Mouse (Mus musculus) ovary, postnatal 10 days (tissue): ENCODE data around the gene Rell1.

Experiments used
- DNase-seq: peaks from one replicate; pipeline ENCODE4 v3.0.0; 2022; ENCODE audit warnings: low spot score

The Rell1 gene

GRCm38 (mm10) chr5:63968443-63969415 is at the start of gene Rell1:
Gene Rell1 (minus strand): TSS chr5:63968897.
- peak; percentile 95 for DNase-seq

DNA sequence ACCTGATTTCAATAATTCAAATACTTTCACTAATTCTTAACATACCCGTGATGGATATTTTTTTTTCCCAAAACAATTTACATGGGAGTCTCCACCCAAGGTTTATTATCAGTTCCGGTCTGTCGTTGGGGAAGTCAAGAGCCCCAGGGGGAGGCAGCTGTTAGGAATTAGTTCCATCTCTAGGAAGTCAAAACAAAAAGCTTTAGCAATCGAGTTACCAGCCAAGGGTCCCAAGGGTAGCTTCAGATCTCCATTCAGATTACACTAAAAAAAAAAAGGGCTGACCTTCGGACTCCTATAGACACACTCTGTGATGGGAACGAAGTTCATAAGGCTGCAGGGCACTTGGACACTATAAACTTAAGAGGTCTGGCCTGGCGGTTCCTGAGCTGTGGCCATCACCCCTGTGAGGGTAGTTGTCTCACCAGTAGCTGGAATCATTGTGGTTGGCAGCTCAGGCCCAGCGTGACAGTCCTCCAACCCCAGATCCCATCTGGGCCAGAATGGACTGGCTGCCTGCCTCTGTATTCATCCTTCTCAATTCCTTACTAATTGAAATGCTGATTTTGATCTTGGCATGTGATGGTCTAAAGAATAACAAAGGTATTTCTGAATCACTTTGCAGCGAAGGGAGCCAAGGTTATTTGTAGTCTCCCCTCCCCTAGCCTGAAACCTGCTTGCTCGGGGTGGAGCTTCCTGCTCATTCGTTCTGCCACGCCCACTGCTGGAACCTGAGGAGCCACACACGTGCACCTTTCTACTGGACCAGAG is 44.1 kb upstream of the Rell1 start:
- DNase-seq: no peak

GRCm38 (mm10) chr5:64006548-64006947 is 37.9 kb upstream of the Rell1 start:
- no peak for DNase-seq

DNA sequence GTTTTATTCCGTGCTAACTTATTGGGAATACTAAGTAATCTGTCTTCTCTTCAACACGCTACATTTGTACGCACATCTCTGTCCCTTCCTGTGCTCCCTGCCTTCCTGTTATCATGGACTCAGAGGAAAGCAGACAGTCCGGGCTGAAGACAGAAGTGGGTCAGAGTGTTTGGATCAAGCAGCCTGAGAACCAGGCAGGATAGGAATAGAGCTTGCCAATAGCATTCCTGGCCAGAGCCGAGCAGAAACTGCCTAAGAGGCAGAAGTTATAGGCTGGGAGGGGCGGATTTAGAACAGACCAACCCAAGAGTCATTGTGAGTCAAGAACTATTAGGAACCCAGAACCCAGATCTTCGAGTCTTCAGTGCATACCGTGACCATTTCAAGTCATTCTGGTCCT is 34.6 kb upstream of the Rell1 start:
- no peak for DNase-seq

DNA sequence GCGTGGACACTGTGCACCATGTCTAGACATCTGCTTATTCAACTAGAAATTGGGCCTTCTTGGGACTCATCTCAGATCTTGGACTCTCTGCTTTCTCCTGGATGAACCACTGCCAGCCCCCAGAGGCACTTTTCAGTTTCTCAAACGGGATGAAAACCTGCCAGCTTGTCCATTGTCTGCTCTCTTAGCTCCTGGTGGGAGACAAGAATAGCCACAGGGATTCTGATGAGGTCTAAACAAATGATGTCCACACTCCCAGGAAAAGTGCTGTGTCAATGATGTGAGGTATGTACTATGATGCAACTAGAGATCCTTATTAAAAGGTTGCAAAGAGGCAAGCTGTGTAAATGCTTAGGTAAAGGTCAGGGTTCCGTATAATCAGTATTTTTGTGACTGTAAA is 25.2 kb upstream of the Rell1 start:
- DNase-seq: no peak

- no peak for DNase-seq
Measured at GRCm38 (mm10) chr5:63990675-63991074, 22.0 kb upstream of the Rell1 start.

- no peak for DNase-seq
Measured at GRCm38 (mm10) chr5:63986337-63986736, 17.6 kb upstream of the Rell1 start.

DNA sequence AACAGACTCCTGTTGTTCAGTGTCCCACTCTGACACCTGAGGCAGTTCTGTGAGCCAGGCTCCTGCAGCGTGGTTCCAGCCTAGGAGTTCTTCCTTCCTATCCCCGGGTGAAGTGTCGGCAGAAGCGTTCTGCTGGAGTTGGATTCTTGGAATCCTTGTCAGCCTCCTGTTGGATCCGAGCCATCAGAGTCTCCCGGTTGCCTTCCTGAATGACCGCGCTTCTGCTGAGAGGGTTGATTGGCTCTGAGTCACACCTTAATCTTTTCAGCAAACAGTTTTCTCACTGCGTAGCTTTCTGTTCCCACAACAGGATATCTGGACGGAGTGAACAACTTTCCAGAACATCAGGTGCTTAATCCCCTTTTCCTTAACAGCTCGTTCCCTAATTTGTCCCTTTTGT is 13.6 kb upstream of the Rell1 start:
- no peak for DNase-seq

- DNase-seq: no peak
Measured at GRCm38 (mm10) chr5:63970991-63971390, 2.3 kb upstream of the Rell1 start.

DNA sequence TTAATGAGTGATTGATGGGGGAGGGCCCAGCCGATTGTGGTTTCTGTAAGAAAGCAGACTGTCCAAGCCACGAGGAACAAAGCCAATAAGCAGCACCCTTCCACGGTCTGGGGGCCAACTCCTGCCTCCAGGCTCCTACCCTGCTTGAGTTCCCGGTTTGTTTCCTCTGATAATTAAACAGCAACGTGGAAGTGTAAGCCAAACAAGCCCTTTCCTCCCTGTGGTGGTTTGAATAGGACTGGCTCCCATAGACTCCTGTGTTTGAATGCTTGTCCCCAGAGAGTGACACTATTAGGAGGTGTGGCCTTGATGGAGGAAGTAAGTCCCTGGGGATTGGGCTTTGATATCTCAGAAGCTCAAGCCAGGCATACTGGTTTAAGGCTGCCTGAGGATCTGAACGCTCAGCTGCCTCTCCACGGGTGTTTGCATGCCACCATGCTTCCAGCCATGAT is 1.6 kb upstream of the Rell1 start:
- DNase-seq: no peak

DNA sequence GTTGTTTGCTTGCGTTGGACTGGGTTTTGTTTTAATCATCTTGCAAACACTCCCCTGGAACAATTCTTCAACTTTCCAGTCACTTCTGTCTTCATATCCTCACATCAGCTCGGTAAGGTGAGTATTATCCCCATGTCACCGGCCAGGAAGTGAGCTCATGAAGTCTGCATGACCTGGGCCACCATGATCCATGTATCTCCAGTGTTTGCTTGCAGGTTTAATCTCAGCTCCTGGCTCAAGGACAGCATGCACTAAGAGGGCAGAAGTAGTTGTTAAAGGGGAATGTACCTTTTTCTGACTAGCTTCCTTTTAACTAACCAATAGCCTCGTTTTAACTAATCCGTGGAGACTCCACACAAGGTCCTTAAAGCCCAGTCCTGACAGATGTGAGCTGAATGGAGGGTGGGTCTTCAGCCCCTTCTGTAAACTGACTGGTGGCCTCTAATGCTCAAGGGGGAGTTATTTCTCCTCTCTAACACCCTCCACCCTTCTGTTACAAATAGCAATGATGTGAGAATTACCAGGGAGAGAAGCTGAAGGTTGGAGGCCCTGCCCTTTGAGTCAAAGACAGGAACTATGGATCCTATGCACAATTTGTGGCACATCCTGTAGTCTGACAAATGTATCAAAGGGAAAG is 897 bp upstream of the Rell1 start:
- DNase-seq: no peak

DNA sequence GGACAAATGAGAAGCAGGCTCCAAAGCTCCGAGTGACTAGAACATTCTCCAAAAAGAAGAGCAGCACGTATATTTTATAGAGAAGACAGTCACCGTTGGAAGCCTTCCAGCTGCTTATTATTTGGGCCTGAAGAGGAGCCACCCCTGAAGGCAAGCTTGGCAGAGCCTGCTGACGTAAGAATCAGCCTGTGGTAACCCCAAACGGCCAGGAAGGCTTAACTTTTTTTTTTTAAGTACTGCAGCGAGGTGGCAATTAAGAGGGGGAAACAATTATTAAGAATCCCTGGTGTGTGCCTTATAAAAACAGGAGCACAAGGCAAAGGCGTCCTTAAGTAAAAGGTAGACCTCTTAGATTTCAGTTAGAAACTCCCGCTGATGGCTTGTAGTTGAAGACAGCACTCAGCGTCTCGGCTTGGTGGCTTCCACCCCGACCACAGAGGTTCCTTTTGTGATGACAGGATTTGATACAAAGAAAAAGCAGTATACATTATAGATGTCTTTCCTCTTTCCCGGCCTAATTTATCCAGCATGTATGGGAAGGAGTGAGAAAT is 1.0 kb downstream of the Rell1 start:
- no peak for DNase-seq

DNA sequence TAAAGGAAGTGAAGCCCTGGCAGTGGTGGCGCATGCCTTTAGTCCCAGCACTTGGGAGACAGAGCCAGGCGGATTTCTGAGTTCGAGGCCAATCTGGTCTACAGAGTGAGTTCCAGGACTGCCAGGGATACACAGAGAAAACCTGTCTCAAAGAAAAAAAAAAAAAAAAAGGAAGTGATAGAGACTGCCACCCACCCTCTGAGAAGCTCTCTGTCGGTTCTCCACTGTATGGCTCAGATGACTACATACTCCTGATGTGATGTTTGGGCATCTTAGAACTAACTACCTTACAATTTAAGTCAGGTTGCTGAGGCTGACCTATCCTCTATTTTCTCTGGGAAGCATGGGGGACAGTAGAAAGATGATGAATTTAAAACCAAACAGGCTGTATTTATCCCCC is 2.3 kb downstream of the Rell1 start:
- DNase-seq: no peak

DNA sequence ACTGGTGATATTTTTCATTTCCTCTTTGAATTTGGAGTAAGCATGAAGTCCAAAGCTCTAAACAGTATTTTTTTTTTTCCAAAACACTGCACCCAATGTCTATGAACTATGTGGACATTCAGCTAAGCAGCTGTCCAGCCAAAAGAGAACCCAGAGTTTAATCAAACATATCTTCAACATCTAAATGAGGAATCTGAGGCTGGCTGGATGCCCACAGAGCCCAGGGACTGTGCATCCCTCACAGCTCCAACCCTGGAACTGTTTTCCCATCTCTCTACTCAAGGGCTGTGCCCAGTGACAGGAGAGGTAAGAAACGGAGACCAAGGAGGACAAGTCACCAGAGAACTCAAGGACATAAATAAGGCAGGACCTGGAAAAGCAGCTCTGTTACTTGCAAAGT is 2.8 kb downstream of the Rell1 start:
- no peak for DNase-seq

GRCm38 (mm10) chr5:63964576-63964975 is 4.1 kb downstream of the Rell1 start:
- DNase-seq: no peak

- no peak for DNase-seq
Measured at GRCm38 (mm10) chr5:63961726-63962125, 7.0 kb downstream of the Rell1 start.

- DNase-seq: no peak
Measured at GRCm38 (mm10) chr5:63960565-63960964, 8.1 kb downstream of the Rell1 start.

DNA sequence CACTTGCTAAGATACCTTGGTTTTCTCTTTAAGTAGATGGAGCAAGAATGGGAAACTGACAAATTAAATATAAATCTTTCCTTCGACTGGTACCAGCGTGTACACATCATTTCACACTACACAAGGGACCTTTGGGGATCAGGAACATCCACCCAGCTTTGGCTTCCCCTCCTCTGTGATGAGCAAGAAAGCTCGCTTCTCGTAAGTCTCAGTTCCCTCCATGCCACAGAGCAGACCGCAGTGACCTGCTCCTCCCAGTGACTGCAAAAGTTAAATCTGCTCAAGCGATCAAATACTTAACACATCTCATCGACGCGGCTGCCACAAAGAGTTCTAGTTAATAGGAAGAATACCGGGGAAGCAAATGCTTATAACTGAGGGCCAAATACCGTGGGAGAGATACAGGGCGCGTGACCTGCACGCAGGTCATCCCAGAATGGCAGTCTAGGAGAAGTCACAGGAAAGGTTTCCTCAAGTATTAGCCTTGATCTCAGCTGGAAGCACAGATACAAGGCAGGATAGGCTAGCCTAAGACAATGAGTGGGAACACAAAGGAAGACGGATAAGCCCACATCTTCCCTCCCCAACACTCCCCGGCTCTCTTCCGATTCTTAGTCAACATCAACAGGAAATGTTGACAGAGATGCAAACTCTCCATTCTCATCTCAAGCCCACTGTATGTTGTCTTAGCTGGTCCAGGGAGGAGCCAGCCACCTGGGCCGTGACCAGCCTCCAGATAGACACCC is 9.6 kb downstream of the Rell1 start:
- no peak for DNase-seq

- no peak for DNase-seq
Measured at GRCm38 (mm10) chr5:63957607-63958006, 11.1 kb downstream of the Rell1 start.

- DNase-seq: no peak
Measured at GRCm38 (mm10) chr5:63956411-63956810, 12.3 kb downstream of the Rell1 start.

GRCm38 (mm10) chr5:63953401-63954032 is 15.2 kb downstream of the Rell1 start:
- no peak for DNase-seq
